Mouse (Mus musculus) C2C12 (cell line): ENCODE data around the gene 4930519P11Rik.

Experiments used
- CEBPB ChIP-seq: IDR thresholded peaks from one replicate; pipeline ENCODE4 v1.6.1; 2011; ENCODE audit warnings: low read depth, mild to moderate bottlenecking, control low read depth, moderate library complexity
- CTCF ChIP-seq: IDR thresholded peaks from one replicate; pipeline ENCODE4 v1.5.1; 2011; ENCODE audit not compliant: control insufficient read depth, insufficient read depth, insufficient read length
- FOSL1 ChIP-seq: IDR thresholded peaks from one replicate; pipeline ENCODE4 v1.8.0; 2011; ENCODE audit warnings: mild to moderate bottlenecking, low read length; ENCODE audit not compliant: poor library complexity, insufficient read depth, severe bottlenecking
- MAX ChIP-seq: IDR thresholded peaks from one replicate; pipeline ENCODE4 v1.6.1; 2011; ENCODE audit warnings: mild to moderate bottlenecking, control low read depth
- MYOG ChIP-seq: IDR thresholded peaks from one replicate; pipeline ENCODE4 v1.6.1; 2011; ENCODE audit not compliant: control insufficient read depth, insufficient read length; ENCODE audit errors: extremely low read depth
- USF1 ChIP-seq: IDR thresholded peaks from one replicate; pipeline ENCODE4 v1.6.1; 2011; ENCODE audit warnings: low read depth, mild to moderate bottlenecking, control low read depth, moderate library complexity

DNA sequence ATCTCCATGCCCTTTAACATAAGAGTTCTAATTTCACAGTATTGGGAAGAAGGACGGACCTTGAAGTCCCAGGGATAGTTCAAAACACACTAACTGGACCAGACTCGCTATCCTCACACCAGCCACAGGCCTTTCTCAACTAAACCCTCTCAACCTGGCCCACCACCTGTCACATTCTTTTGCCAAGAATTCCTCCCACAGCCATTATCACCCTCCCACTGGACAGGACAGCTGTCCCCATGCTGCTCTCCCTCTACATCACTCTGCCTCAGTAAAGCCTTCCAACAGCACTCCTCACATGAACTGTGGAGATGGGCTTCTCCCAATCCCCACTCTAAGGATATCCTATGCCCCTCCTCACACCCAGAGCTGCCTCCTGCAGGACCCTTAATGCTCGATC is 47.7 kb downstream of the 4930519P11Rik start:
- TF ChIP-seq CTCF (no peak), USF1 (no peak), CEBPB (no peak), FOSL1 (no peak), MAX (no peak), MYOG (no peak)
